Mouse (Mus musculus) stomach, postnatal 0 days (tissue): ENCODE measurements around the gene Rab6a.

Experiments used
- CTCF ChIP-seq: IDR thresholded peaks from 2 replicates; pipeline ENCODE4 v1.5.1; 2016; ENCODE audit warnings: antibody characterized with exemption, low read depth, mild to moderate bottlenecking, moderate library complexity
- EP300 ChIP-seq: optimal IDR thresholded peaks from 2 replicates; pipeline ENCODE3; 2016; ENCODE audit warnings: antibody characterized with exemption

GRCm38 (mm10) chr7:100684538-100684937 is 77.3 kb downstream of the Rab6a start:
- TF ChIP-seq CTCF (peak; percentile 96), EP300 (no peak)
